Mouse (Mus musculus): Measurements from ENCODE around the gene Sort1. TPM values are rescaled to one million over a fixed set of nuclear protein-coding genes. Genes with fewer than 3 reads are reported as not detected.

The Sort1 gene
- polyA plus RNA-seq, 1 experiment from 2014 or later, result 6.4 TPM

DNA sequence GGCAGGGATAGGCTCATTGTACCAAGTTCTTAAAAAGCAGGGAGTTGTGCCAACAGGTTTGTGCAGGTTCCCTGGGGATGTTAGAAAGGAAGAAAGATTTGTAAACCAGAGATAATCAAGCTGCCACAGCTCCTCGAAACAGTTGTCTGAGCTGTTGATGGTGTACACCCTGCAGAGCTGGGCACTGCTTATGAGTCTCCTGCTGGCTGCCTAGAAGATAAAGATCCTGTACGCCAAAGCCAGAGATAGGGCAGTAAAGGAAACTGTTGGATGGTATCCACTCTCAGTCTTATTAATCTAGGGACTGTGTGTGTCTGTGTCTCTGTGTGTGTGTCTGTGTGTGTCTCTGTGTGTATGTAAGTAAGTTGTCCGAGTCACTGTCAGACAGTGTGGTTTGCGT is 37.8 kb downstream of the Sort1 start:
- whole genome bisulfite sequencing, result 73% methylated on average over 4 of the region's 4 CpGs
- Histone ChIP-seq H3K4me1 (peaks cover 7% of the 10 kb centered on the region), H3K4me3 (no peak overlapping the region), H3K9me3 (no peaks in the 10 kb centered on the region), H3K36me3 (peaks cover 5% of the 10 kb centered on the region; the same call in 1 of the 2 replicates), H3K9ac (no peak overlapping the region), H3K27ac (no peak overlapping the region), H3K27me3 (no peaks in the 10 kb centered on the region), H3K4me2 (no peak overlapping the region)
- no peak for ATAC-seq (ENCODE audit: insufficient number of reproducible peaks, insufficient read depth, low FRiP score, low TSS enrichment, low read depth)

GRCm38 (mm10) chr3:108322136-108322535 is 38.3 kb downstream of the Sort1 start:
- H3K4me2 ChIP-seq, result no peak overlapping the region
- H3K9ac ChIP-seq, result no peak overlapping the region
- peaks cover 7% of the 10 kb centered on the region for H3K4me1 ChIP-seq
- peaks cover 6% of the 10 kb centered on the region; the same call in 1 of the 2 replicates for H3K36me3 ChIP-seq
- WGBS, result 76% methylated on average over 4 of the region's 4 CpGs
- no peak overlapping the region for H3K4me3 ChIP-seq
- H3K9me3 ChIP-seq, result no peaks in the 10 kb centered on the region
- H3K27me3 ChIP-seq, result no peaks in the 10 kb centered on the region
- no peak overlapping the region for H3K27ac ChIP-seq
- no peak for ATAC-seq (ENCODE audit: insufficient number of reproducible peaks, insufficient read depth, low FRiP score, low TSS enrichment, low read depth)

GRCm38 (mm10) chr3:108322962-108323361 is 39.1 kb downstream of the Sort1 start:
- Histone ChIP-seq H3K9me3 (no peaks in the 10 kb centered on the region), H3K4me3 (no peak overlapping the region), H3K4me1 (peaks cover 7% of the 10 kb centered on the region), H3K36me3 (peaks cover 6% of the 10 kb centered on the region), H3K27ac (no peak overlapping the region), H3K4me2 (no peak overlapping the region), H3K9ac (no peak overlapping the region), H3K27me3 (no peaks in the 10 kb centered on the region)
- 84% methylated on average over 3 of the region's 3 CpGs for WGBS
- ATAC-seq (ENCODE audit: insufficient number of reproducible peaks, insufficient read depth, low FRiP score, low TSS enrichment, low read depth), result no peak

DNA sequence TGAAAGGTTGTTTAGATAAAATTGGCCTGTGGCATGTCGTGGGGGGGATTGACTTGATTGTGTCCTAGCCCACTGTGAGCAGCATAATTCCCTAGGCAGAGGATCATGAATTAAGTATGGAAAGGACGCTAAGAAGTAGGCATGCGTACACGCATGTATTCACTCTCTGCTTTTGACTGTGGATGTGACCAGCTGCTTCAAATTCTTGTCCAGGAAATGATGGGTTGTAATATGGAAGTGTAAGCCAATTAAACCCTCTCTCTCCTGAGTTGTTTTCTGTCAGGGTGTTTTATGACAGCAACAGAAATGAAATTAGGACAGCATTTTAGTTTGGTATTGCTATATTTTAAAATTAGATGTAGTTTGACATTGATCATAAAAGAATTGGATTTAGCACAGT is 41.0 kb downstream of the Sort1 start:
- ATAC-seq (ENCODE audit: insufficient number of reproducible peaks, insufficient read depth, low FRiP score, low TSS enrichment, low read depth), result no peak
- no peak overlapping the region for H3K4me3 ChIP-seq
- no peak overlapping the region for H3K9ac ChIP-seq
- no peak overlapping the region for H3K27ac ChIP-seq
- 76% methylated on average over 4 of the region's 4 CpGs for WGBS
- no peaks in the 10 kb centered on the region for H3K27me3 ChIP-seq
- H3K4me2 ChIP-seq, result no peak overlapping the region
- no peaks in the 10 kb centered on the region for H3K9me3 ChIP-seq
- peaks cover 11% of the 10 kb centered on the region for H3K4me1 ChIP-seq
- H3K36me3 ChIP-seq, result peaks cover 9% of the 10 kb centered on the region

GRCm38 (mm10) chr3:108325521-108325920 is 41.6 kb downstream of the Sort1 start:
- ATAC-seq (ENCODE audit: insufficient number of reproducible peaks, insufficient read depth, low FRiP score, low TSS enrichment, low read depth), result no peak
- Histone ChIP-seq H3K27ac (no peak overlapping the region), H3K27me3 (no peaks in the 10 kb centered on the region), H3K4me1 (peaks cover 11% of the 10 kb centered on the region), H3K36me3 (peaks cover 11% of the 10 kb centered on the region), H3K9me3 (no peaks in the 10 kb centered on the region), H3K4me3 (no peak overlapping the region), H3K9ac (no peak overlapping the region), H3K4me2 (no peak overlapping the region)
- WGBS, result 90% methylated on average over 9 of the region's 9 CpGs

DNA sequence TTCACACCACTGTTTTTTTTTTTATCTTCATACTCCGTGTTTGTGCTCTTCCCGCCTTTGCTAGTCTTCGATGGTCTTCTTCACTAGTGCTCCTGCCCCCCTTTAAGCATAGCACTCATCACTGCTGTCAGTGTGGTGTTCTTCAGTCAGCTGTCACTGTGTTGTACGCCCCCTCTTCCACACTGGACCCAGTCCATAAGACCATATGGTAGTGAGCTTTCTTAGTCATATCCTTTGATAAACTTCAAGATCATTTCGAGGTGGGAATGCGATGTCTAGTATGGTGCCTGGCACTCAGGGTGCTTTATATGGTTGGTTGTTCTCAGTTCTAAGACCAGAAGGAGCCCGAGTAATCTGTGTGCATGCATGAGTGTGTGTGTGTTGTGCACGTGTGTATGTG is 43.4 kb downstream of the Sort1 start:
- H3K27ac ChIP-seq, result no peak overlapping the region
- peaks cover 11% of the 10 kb centered on the region for H3K4me1 ChIP-seq
- no peak overlapping the region for H3K4me3 ChIP-seq
- 90% methylated on average over 8 of the region's 8 CpGs for WGBS
- no peak for ATAC-seq (ENCODE audit: insufficient number of reproducible peaks, insufficient read depth, low FRiP score, low TSS enrichment, low read depth)
- no peaks in the 10 kb centered on the region for H3K9me3 ChIP-seq
- H3K27me3 ChIP-seq, result no peaks in the 10 kb centered on the region
- no peak overlapping the region for H3K9ac ChIP-seq
- H3K36me3 ChIP-seq, result peaks cover 25% of the 10 kb centered on the region
- no peak overlapping the region for H3K4me2 ChIP-seq

GRCm38 (mm10) chr3:108327916-108328315 is 44.0 kb downstream of the Sort1 start:
- Histone ChIP-seq H3K27ac (peak overlapping the region; percentile 65), H3K36me3 (peaks cover 31% of the 10 kb centered on the region), H3K4me2 (no peak overlapping the region), H3K9ac (no peak overlapping the region), H3K4me1 (peaks cover 9% of the 10 kb centered on the region), H3K9me3 (no peaks in the 10 kb centered on the region), H3K4me3 (no peak overlapping the region), H3K27me3 (no peaks in the 10 kb centered on the region)
- 82% methylated on average over 3 of the region's 3 CpGs for WGBS
- no peak for ATAC-seq (ENCODE audit: insufficient number of reproducible peaks, insufficient read depth, low FRiP score, low TSS enrichment, low read depth)

GRCm38 (mm10) chr3:108328441-108328841 is 44.6 kb downstream of the Sort1 start:
- peaks cover 32% of the 10 kb centered on the region for H3K36me3 ChIP-seq
- peaks cover 7% of the 10 kb centered on the region for H3K4me1 ChIP-seq
- 41% methylated on average over 9 of the region's 9 CpGs for WGBS
- H3K4me3 ChIP-seq, result no peak overlapping the region
- ATAC-seq (ENCODE audit: insufficient number of reproducible peaks, insufficient read depth, low FRiP score, low TSS enrichment, low read depth), result no peak; the same call in 1 of the 2 replicates
- no peaks in the 10 kb centered on the region for H3K27me3 ChIP-seq
- H3K4me2 ChIP-seq, result no peak overlapping the region
- peak overlapping the region; percentile 37; the same call in 1 of the 2 replicates for H3K9ac ChIP-seq
- H3K27ac ChIP-seq, result peak overlapping the region; percentile 65
- no peaks in the 10 kb centered on the region for H3K9me3 ChIP-seq

GRCm38 (mm10) chr3:108330812-108331211 is 46.9 kb downstream of the Sort1 start:
- H3K4me3 ChIP-seq, result no peak overlapping the region
- H3K27me3 ChIP-seq, result no peaks in the 10 kb centered on the region
- H3K9ac ChIP-seq, result 0 out of 2 replicates have a peak overlapping the region, but pooled peaks have one; percentile 3
- H3K27ac ChIP-seq, result no peak overlapping the region
- 90% methylated on average over 6 of the region's 6 CpGs for WGBS
- no peak for ATAC-seq (ENCODE audit: insufficient number of reproducible peaks, insufficient read depth, low FRiP score, low TSS enrichment, low read depth)
- H3K4me2 ChIP-seq, result no peak overlapping the region
- H3K36me3 ChIP-seq, result peaks cover 45% of the 10 kb centered on the region
- peaks cover 7% of the 10 kb centered on the region for H3K4me1 ChIP-seq
- H3K9me3 ChIP-seq, result no peaks in the 10 kb centered on the region

GRCm38 (mm10) chr3:108336878-108337277 is 53.0 kb downstream of the Sort1 start:
- H3K9me3 ChIP-seq, result no peaks in the 10 kb centered on the region
- ATAC-seq (ENCODE audit: insufficient number of reproducible peaks, insufficient read depth, low FRiP score, low TSS enrichment, low read depth), result no peak
- H3K9ac ChIP-seq, result no peak overlapping the region
- H3K4me3 ChIP-seq, result no peak overlapping the region
- H3K27ac ChIP-seq, result no peak overlapping the region
- WGBS, result 88% methylated on average over 5 of the region's 5 CpGs
- no peak overlapping the region for H3K4me2 ChIP-seq
- H3K4me1 ChIP-seq, result no peaks in the 10 kb centered on the region
- peaks cover 66% of the 10 kb centered on the region for H3K36me3 ChIP-seq
- no peaks in the 10 kb centered on the region for H3K27me3 ChIP-seq

GRCm38 (mm10) chr3:108341040-108341439 is 57.2 kb downstream of the Sort1 start:
- Histone ChIP-seq H3K36me3 (peaks cover 60% of the 10 kb centered on the region), H3K27me3 (no peaks in the 10 kb centered on the region), H3K4me2 (no peak overlapping the region), H3K4me3 (no peak overlapping the region), H3K27ac (no peak overlapping the region), H3K9me3 (no peaks in the 10 kb centered on the region), H3K9ac (no peak overlapping the region), H3K4me1 (no peaks in the 10 kb centered on the region)
- ATAC-seq (ENCODE audit: insufficient number of reproducible peaks, insufficient read depth, low FRiP score, low TSS enrichment, low read depth), result no peak
- WGBS, result 75% methylated on average over 2 of the region's 2 CpGs

DNA sequence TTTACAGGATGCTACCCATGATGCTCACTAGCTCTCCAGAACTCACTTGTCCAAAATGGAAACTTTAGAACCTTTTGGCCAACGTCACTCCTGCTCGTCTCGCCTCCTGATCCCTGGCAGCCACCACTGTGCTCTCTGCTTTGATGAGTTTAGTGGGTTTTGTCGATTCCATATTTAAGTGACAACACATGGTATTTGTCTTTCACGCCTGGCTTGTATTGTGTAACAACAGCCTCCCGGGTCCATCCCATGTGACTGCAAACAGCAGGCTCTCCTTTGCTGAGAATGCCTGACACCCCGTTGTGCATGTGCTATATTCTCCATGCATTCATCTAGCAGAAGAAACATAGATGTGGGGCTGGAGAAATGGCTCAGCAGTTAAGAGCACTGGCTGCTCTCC is 58.3 kb downstream of the Sort1 start:
- WGBS, result 52% methylated on average over 7 of the region's 7 CpGs
- Histone ChIP-seq H3K4me3 (no peak overlapping the region), H3K4me2 (no peak overlapping the region), H3K36me3 (peaks cover 70% of the 10 kb centered on the region), H3K27ac (no peak overlapping the region), H3K9ac (no peak overlapping the region), H3K27me3 (no peaks in the 10 kb centered on the region), H3K9me3 (no peaks in the 10 kb centered on the region), H3K4me1 (no peaks in the 10 kb centered on the region)
- ATAC-seq (ENCODE audit: insufficient number of reproducible peaks, insufficient read depth, low FRiP score, low TSS enrichment, low read depth), result no peak

DNA sequence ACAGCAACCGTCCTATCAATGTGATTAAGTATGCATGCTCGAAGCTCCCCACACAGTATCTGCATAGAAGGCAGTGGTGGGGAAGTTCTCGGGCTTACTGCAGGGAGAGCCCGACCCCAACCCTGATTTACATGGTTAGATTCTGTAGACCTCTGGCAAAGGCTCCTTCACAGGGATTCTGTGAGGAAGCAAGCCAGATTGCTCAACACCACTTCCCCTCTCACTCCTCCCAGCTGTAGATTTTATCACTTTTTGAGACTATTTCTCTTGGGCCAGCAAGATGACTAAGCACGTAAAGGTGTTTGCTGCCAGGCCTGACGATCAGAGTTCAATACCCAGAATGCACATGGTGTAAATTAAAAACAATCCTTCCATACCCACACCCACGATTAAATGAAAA is 62.0 kb downstream of the Sort1 start:
- ATAC-seq (ENCODE audit: insufficient number of reproducible peaks, insufficient read depth, low FRiP score, low TSS enrichment, low read depth), result no peak
- H3K27ac ChIP-seq, result no peak overlapping the region
- H3K4me2 ChIP-seq, result no peak overlapping the region
- no peaks in the 10 kb centered on the region for H3K9me3 ChIP-seq
- peaks cover 68% of the 10 kb centered on the region for H3K36me3 ChIP-seq
- WGBS, result 87% methylated on average over 7 of the region's 7 CpGs
- H3K4me1 ChIP-seq, result no peaks in the 10 kb centered on the region
- no peak overlapping the region for H3K4me3 ChIP-seq
- H3K9ac ChIP-seq, result no peak overlapping the region
- no peaks in the 10 kb centered on the region for H3K27me3 ChIP-seq

All from embryonic facial prominence, embryonic 13.5 days (tissue).